Mouse (Mus musculus) MEL (cell line): Measurements from ENCODE around the gene Tnni3k. TPM values are rescaled to one million over a fixed set of nuclear protein-coding genes. Genes with fewer than 3 reads are reported as not detected.

Experiments
- DNase-seq: peaks from one replicate; pipeline ENCODE4 v3.0.0; 2011; ENCODE audit warnings: low read depth, low spot score
- H3K27ac ChIP-seq: 2 replicates; pipeline ENCODE4 v1.5.1; 2012; ENCODE audit warnings: low read depth, mild to moderate bottlenecking, control low read depth, low read length, moderate library complexity; ENCODE audit not compliant: control insufficient read depth
- H3K27me3 ChIP-seq, 2 experiments: fragments of 150-350 bp in 1 of 2; sonication (generic) in 1 of 2; 2 replicates each; pipeline ENCODE4 v1.6.1; 2012; ENCODE audit warnings: low read length in 2 of 2, mild to moderate bottlenecking in 2 of 2, improper control_type of control experiment in 1 of 2, moderate library complexity in 1 of 2; ENCODE audit not compliant: insufficient read depth in 2 of 2, control insufficient read depth in 1 of 2
- H3K36me3 ChIP-seq, 2 experiments: 2 replicates each; pipeline ENCODE4 v1.6.1; 2012 to 2014; ENCODE audit warnings: low read length in 2 of 2, improper control_type of control experiment in 1 of 2, inconsistent platforms in 1 of 2, mild to moderate bottlenecking in 1 of 2; ENCODE audit not compliant: insufficient read depth in 2 of 2, control insufficient read depth in 1 of 2
- H3K4me1 ChIP-seq, 2 experiments: fragments of 150-350 bp in 1 of 2; sonication (generic) in 1 of 2; 2 replicates each; pipeline ENCODE4 v1.6.1; 2012; ENCODE audit warnings: low read length in 2 of 2, improper control_type of control experiment in 1 of 2, mild to moderate bottlenecking in 1 of 2; ENCODE audit not compliant: insufficient read depth in 2 of 2, control insufficient read depth in 1 of 2
- H3K4me3 ChIP-seq, 2 experiments: fragments of 150-350 bp in 1 of 2; sonication (generic) in 1 of 2; 2 replicates each; pipeline ENCODE4 v1.5.1; 2012; ENCODE audit warnings: low read depth in 2 of 2, low read length in 2 of 2, mild to moderate bottlenecking in 2 of 2, moderate library complexity in 2 of 2, control low read depth in 1 of 2, improper control_type of control experiment in 1 of 2; ENCODE audit not compliant: control insufficient read depth in 1 of 2, insufficient read depth in 1 of 2
- H3K79me2 ChIP-seq: 2 replicates; pipeline ENCODE4 v1.6.1; 2012; ENCODE audit warnings: mild to moderate bottlenecking, low read length, moderate library complexity; ENCODE audit not compliant: control insufficient read depth, poor library complexity, insufficient read depth
- H3K9ac ChIP-seq: 2 replicates; pipeline ENCODE4 v1.6.1; 2012; ENCODE audit warnings: low read depth, mild to moderate bottlenecking, control low read depth, low read length, moderate library complexity; ENCODE audit not compliant: control insufficient read depth, poor library complexity, severe bottlenecking
- H3K9me3 ChIP-seq: fragments of 150-350 bp; sonication (generic); replicated peaks from 2 replicates; pipeline ENCODE4 v1.6.1; 2012; ENCODE audit warnings: mild to moderate bottlenecking, low read length, improper control_type of control experiment, moderate library complexity; ENCODE audit not compliant: insufficient read depth
- CHD1 ChIP-seq: IDR thresholded peaks from 2 replicates; pipeline ENCODE4 v1.6.1; 2012; ENCODE audit warnings: low read depth, mild to moderate bottlenecking, inconsistent platforms, low read length, improper control_type of control experiment
- EP300 ChIP-seq, 2 experiments: IDR thresholded peaks; 2 replicates each; pipeline ENCODE4 v1.6.1; 2011; ENCODE audit warnings: improper control_type of control experiment in 2 of 2, low read length in 2 of 2, low read depth in 1 of 2, mild to moderate bottlenecking in 1 of 2
- ETS1 ChIP-seq: IDR thresholded peaks from 2 replicates; pipeline ENCODE4 v1.6.1; 2012; ENCODE audit warnings: low read depth, mild to moderate bottlenecking, inconsistent platforms, low read length, improper control_type of control experiment, moderate library complexity
- HCFC1 ChIP-seq: IDR thresholded peaks from 2 replicates; pipeline ENCODE4 v1.6.1; 2012; ENCODE audit warnings: low read depth, mild to moderate bottlenecking, inconsistent platforms, low read length, improper control_type of control experiment, moderate library complexity
- JUND ChIP-seq: IDR thresholded peaks from 2 replicates; pipeline ENCODE4 v1.6.1; 2011; ENCODE audit warnings: low read depth, mild to moderate bottlenecking, improper control_type of control experiment, low read length
- MAFK ChIP-seq: IDR thresholded peaks from 2 replicates; pipeline ENCODE4 v1.6.1; 2011; ENCODE audit warnings: low read depth, mild to moderate bottlenecking, low read length, improper control_type of control experiment, borderline replicate concordance
- MAX ChIP-seq: IDR thresholded peaks from 2 replicates; pipeline ENCODE4 v1.6.1; 2011; ENCODE audit warnings: low read length, improper control_type of control experiment
- MEF2A ChIP-seq: IDR thresholded peaks from 2 replicates; pipeline ENCODE4 v1.6.1; 2014; ENCODE audit warnings: low read depth, mild to moderate bottlenecking, inconsistent platforms, low read length, improper control_type of control experiment; ENCODE audit not compliant: poor library complexity, insufficient replicate concordance, severe bottlenecking; ENCODE audit errors: extremely low read depth
- MXI1 ChIP-seq: IDR thresholded peaks from 2 replicates; pipeline ENCODE4 v1.6.1; 2011; ENCODE audit warnings: mild to moderate bottlenecking, low read depth, low read length, improper control_type of control experiment
- MYB ChIP-seq: IDR thresholded peaks from 2 replicates; pipeline ENCODE4 v1.6.1; 2011; ENCODE audit warnings: mild to moderate bottlenecking, low read depth, low read length, improper control_type of control experiment
- MYC ChIP-seq: IDR thresholded peaks from 2 replicates; pipeline ENCODE4 v1.6.1; 2011; ENCODE audit warnings: low read depth, mild to moderate bottlenecking, low read length, improper control_type of control experiment, moderate library complexity
- NRF1 ChIP-seq: IDR thresholded peaks from 2 replicates; pipeline ENCODE4 v1.6.1; 2014; ENCODE audit warnings: low read depth, mild to moderate bottlenecking, inconsistent platforms, low read length, improper control_type of control experiment, moderate library complexity; ENCODE audit not compliant: poor library complexity, insufficient read depth, severe bottlenecking
- POLR2A ChIP-seq, 2 experiments: IDR thresholded peaks; 2 replicates each; pipeline ENCODE4 v1.6.1; 2011 to 2012; ENCODE audit warnings: low read length in 2 of 2, mild to moderate bottlenecking in 2 of 2, control low read depth in 1 of 2, improper control_type of control experiment in 1 of 2, low read depth in 1 of 2, moderate library complexity in 1 of 2; ENCODE audit not compliant: control insufficient read depth in 1 of 2, insufficient read depth in 1 of 2, poor library complexity in 1 of 2
- POLR2AphosphoS2 ChIP-seq: IDR thresholded peaks from 2 replicates; pipeline ENCODE4 v1.6.1; 2011; ENCODE audit warnings: low read length, improper control_type of control experiment
- POLR2AphosphoS5 ChIP-seq: IDR thresholded peaks from 2 replicates; pipeline ENCODE4 v1.6.1; 2012; ENCODE audit warnings: low read depth, borderline replicate concordance, mild to moderate bottlenecking, inconsistent platforms, low read length, moderate library complexity, mixed read lengths
- RAD21 ChIP-seq: IDR thresholded peaks from 2 replicates; pipeline ENCODE4 v1.6.1; 2011; ENCODE audit warnings: mild to moderate bottlenecking, low read depth, low read length, improper control_type of control experiment
- RCOR1 ChIP-seq: IDR thresholded peaks from 2 replicates; pipeline ENCODE4 v1.6.1; 2012; ENCODE audit warnings: low read depth, mild to moderate bottlenecking, inconsistent platforms, low read length, improper control_type of control experiment
- TAL1 ChIP-seq: IDR thresholded peaks from 2 replicates; pipeline ENCODE4 v1.6.1; 2012; ENCODE audit warnings: mild to moderate bottlenecking, inconsistent platforms, low read length, moderate library complexity, mixed read lengths
- TBP ChIP-seq: IDR thresholded peaks from 2 replicates; pipeline ENCODE4 v1.8.0; 2011; ENCODE audit warnings: low read depth, low read length, improper control_type of control experiment
- USF2 ChIP-seq, 2 experiments: IDR thresholded peaks; 2 replicates each; pipeline ENCODE4 v1.6.1; 2011 to 2012; ENCODE audit warnings: improper control_type of control experiment in 2 of 2, low read length in 2 of 2, borderline replicate concordance in 1 of 2, inconsistent platforms in 1 of 2, low read depth in 1 of 2, mild to moderate bottlenecking in 1 of 2; ENCODE audit not compliant: insufficient read depth in 1 of 2
- ZC3H11A ChIP-seq: IDR thresholded peaks from 2 replicates; pipeline ENCODE4 v1.6.1; 2012; ENCODE audit warnings: low read depth, mild to moderate bottlenecking, inconsistent platforms, low read length, improper control_type of control experiment
- ZKSCAN1 ChIP-seq: IDR thresholded peaks from 2 replicates; pipeline ENCODE4 v1.6.1; 2012; ENCODE audit warnings: low read depth, mild to moderate bottlenecking, inconsistent platforms, low read length, improper control_type of control experiment, moderate library complexity
- ZMIZ1 ChIP-seq: IDR thresholded peaks from 2 replicates; pipeline ENCODE4 v1.6.1; 2012; ENCODE audit warnings: low read depth, mild to moderate bottlenecking, inconsistent platforms, low read length, improper control_type of control experiment, moderate library complexity
- ZNF384 ChIP-seq: IDR thresholded peaks from 2 replicates; pipeline ENCODE4 v1.6.1; 2012; ENCODE audit warnings: low read depth, mild to moderate bottlenecking, inconsistent platforms, low read length, improper control_type of control experiment
- polyA plus RNA-seq, 2 experiments: library from polyadenylated mRNA; stranded (reverse) in 1 of 2; unstranded in 1 of 2; fragments of >175 nt in 1 of 2; fragments of >200 nt in 1 of 2; gene quantifications; 2 replicates each; pipeline versions ENCODE4 v1.2.1 to v1.2.4; 2012; ENCODE audit warnings: low replicate concordance in 2 of 2, low read depth in 1 of 2; ENCODE audit not compliant: insufficient read length in 2 of 2, insufficient read depth in 1 of 2, missing spikeins in 1 of 2
- total RNA-seq: library from RNA; depleted of rRNA; stranded (reverse); fragments of 300-350 nt; gene quantifications from 2 replicates; pipeline ENCODE4 v1.2.3, GENCODE M21; 2012

Tnni3k gene
- total and polyA plus RNA-seq, 3 experiments, result not detected

DNA sequence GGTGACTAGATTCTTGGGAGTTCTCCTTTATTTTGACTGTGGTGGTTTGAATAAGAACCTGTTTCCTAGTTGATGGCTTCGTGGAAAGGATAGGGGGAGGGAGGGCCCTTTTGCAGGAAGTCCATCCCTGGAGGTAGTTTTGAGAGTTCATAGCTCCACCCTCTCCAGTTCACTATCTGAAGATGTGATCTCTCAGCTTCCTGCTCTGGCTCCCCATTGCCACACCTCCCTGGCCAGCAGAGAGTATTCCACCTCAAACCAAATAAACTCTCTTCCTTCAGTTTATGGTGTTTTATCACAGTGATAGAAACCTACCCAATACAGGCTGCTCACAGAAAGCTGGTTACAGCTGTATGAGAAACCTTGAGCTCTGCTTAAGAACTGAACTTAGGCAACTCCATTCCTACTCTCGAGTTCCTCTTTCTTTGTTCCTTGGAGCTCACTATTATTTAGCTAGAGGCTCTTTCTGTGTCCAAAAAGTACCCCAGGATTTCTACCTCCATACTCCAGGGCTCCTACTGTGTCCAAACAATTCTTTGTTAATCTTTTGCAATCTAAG, 173.7 kb downstream of the Tnni3k start:
- H3K9me3 ChIP-seq, result no peaks in the 10 kb centered on the region
- H3K4me1 ChIP-seq, result no peaks in the 10 kb centered on the region
- no peaks in the 10 kb centered on the region for H3K27me3 ChIP-seq
- H3K79me2 ChIP-seq, result no peaks in the 10 kb centered on the region
- no peak for TF ChIP-seq RCOR1
- TF ChIP-seq MAX, result no peak
- no peak for TF ChIP-seq MEF2A
- TF ChIP-seq MYC, result no peak
- TF ChIP-seq NRF1, result no peak
- TF ChIP-seq ZNF384, result no peak
- no peak for TF ChIP-seq ETS1
- TF ChIP-seq MAFK, result no peak
- TF ChIP-seq TBP, result no peak
- no peak for TF ChIP-seq CHD1
- no peak for TF ChIP-seq RAD21
- no peak for TF ChIP-seq TAL1
- no peak for TF ChIP-seq EP300 (IDR thresholded peaks at IDR 0.05; ENCODE audit: low read depth in 1 of 2, low read length in 2 of 2)
- no peak for TF ChIP-seq POLR2A (IDR thresholded peaks at IDR 0.05; ENCODE audit: control insufficient read depth in 1 of 2, insufficient read depth in 1 of 2, low read depth in 1 of 2, low read length in 2 of 2, poor library complexity in 1 of 2)
- no peak for TF ChIP-seq MXI1
- no peak for TF ChIP-seq MYB
- TF ChIP-seq POLR2AphosphoS2, result no peak
- DNase-seq, result no peak
- H3K36me3 ChIP-seq, result no peaks in the 10 kb centered on the region
- no peak overlapping the region for H3K4me3 ChIP-seq
- no peak overlapping the region for H3K27ac ChIP-seq
- H3K9ac ChIP-seq, result no peak overlapping the region

DNA sequence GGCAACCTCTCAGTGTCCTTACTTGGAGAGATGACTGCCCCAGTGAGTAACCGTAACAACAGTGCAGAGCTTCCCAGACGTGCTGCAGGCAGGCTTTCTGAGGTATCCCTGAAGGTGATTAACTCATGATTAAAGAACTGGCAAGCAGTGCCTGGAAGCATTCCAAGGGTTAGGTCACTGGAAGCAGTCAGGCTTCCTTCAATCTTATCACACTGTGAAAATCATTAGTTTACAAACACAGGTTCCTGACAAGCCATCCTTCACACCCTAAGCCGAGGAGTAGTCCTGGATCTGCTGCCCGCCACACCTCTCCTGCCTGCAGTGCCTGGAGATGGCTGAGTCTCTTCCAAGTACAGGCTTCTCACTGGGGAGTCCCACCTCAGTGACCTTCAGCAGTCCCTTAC, 174.7 kb downstream of the Tnni3k start:
- DNase-seq, result no peak
- no peak overlapping the region for H3K9ac ChIP-seq
- TF ChIP-seq ZMIZ1 (no peak), JUND (no peak), MXI1 (no peak), MYB (no peak), ZNF384 (no peak), HCFC1 (no peak), ZC3H11A (no peak), POLR2AphosphoS5 (no peak), USF2 (IDR thresholded peaks at IDR 0.05; ENCODE audit: borderline replicate concordance in 1 of 2, insufficient read depth in 1 of 2, low read depth in 1 of 2, low read length in 2 of 2) (no peak), RAD21 (no peak), MEF2A (no peak), MYC (no peak), ZKSCAN1 (no peak)

More for the DNA sequence above, 174.7 kb downstream of the Tnni3k start:
- Histone ChIP-seq H3K27ac (no peak overlapping the region), H3K9me3 (no peaks in the 10 kb centered on the region), H3K4me3 (no peak overlapping the region), H3K4me1 (no peaks in the 10 kb centered on the region), H3K27me3 (no peaks in the 10 kb centered on the region), H3K36me3 (no peaks in the 10 kb centered on the region), H3K79me2 (no peaks in the 10 kb centered on the region)
